Mouse (Mus musculus): Measurements from ENCODE around the gene Tmem158. TPM values are rescaled to one million over a fixed set of nuclear protein-coding genes. Genes with fewer than 3 reads are reported as not detected.

Gene Tmem158
- polyA plus RNA-seq, 1 experiment, result 2.1 TPM

DNA sequence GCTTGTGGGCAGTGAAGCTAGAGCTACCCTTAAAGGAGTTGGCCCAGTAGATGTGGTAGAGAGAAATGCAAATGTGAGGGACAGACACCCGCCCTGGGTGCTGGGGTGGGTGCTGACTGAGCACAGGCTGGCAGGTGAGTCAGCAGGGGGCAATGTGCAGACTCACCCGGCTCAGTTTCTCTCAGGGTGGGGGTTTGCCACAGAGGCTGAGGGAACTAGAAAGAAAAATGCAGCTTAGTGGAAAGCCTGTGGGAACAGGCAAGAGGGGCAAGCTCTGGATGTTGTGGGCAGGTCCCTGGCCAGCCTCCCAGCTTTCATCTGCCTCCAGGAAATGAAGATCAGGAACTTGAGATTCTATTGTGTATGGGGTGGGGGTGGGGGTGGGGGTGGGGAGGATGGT is 22.8 kb downstream of the Tmem158 start:
- TF ChIP-seq CTCF (IDR thresholded peaks at IDR 0.05; ENCODE audit: borderline replicate concordance, insufficient read depth, low read length) (no peak), POLR2A (IDR thresholded peaks at IDR 0.05; ENCODE audit: low read depth, low read length) (no peak)
- H3K27ac ChIP-seq (ENCODE audit: insufficient read depth, low read length), result peak overlapping the region; percentile 50
- H3K4me3 ChIP-seq (ENCODE audit: insufficient read depth, low read length), result no peak overlapping the region
- H3K4me1 ChIP-seq (ENCODE audit: control insufficient read depth, insufficient read depth, low read length), result peaks cover 10% of the 10 kb centered on the region; the same call in 1 of the 2 replicates

DNA sequence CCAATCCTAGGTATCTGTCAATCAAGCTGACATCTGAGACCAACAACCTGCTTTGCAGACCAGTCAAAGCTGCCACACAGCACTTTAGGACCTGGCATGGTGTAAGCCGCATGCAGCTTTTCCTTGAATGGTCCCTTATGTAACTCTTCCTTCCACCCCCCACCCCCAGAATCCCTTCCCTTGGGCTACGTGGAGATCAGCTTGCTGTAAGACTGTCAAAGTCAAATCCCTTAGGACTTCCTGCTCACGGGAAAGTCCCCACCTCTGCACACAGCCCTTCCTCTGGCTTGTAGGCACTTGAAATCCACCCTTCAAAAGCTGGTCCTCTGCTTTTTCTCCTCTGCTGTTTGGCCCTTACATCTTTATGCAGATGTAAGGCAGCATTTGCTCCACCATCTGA is 24.9 kb downstream of the Tmem158 start:
- Histone ChIP-seq H3K4me3 (ENCODE audit: insufficient read depth, low read length) (no peak overlapping the region), H3K27ac (ENCODE audit: insufficient read depth, low read length) (no peak overlapping the region), H3K4me1 (ENCODE audit: control insufficient read depth, insufficient read depth, low read length) (peaks cover 10% of the 10 kb centered on the region; the same call in 1 of the 2 replicates)
- TF ChIP-seq POLR2A (IDR thresholded peaks at IDR 0.05; ENCODE audit: low read depth, low read length) (no peak), CTCF (IDR thresholded peaks at IDR 0.05; ENCODE audit: borderline replicate concordance, insufficient read depth, low read length) (no peak)

DNA sequence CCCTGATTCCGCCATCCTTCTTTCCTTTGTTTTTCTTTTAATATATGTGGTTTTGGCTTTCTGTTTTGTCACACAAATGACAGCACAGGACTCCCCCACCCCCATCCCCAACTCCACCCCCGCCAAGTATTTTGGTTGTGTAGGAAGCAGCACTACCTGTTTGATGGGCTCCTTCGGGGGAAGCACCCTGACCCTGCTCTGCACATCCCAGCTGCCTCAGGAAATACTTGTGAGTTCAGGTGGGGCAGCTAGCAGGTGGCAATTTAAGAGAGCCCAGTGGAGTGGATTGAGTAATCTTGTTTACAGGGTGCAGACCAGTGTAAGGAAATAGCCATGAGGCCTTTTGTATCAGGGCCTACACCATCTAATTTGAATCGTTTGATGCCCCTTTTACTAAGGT is 30.7 kb downstream of the Tmem158 start:
- TF ChIP-seq CTCF (IDR thresholded peaks at IDR 0.05; ENCODE audit: borderline replicate concordance, insufficient read depth, low read length), result no peak
- TF ChIP-seq POLR2A (IDR thresholded peaks at IDR 0.05; ENCODE audit: low read depth, low read length), result no peak
- H3K4me1 ChIP-seq (ENCODE audit: control insufficient read depth, insufficient read depth, low read length), result no peaks in the 10 kb centered on the region
- H3K4me3 ChIP-seq (ENCODE audit: insufficient read depth, low read length), result no peak overlapping the region
- no peak overlapping the region for H3K27ac ChIP-seq (ENCODE audit: insufficient read depth, low read length)

DNA sequence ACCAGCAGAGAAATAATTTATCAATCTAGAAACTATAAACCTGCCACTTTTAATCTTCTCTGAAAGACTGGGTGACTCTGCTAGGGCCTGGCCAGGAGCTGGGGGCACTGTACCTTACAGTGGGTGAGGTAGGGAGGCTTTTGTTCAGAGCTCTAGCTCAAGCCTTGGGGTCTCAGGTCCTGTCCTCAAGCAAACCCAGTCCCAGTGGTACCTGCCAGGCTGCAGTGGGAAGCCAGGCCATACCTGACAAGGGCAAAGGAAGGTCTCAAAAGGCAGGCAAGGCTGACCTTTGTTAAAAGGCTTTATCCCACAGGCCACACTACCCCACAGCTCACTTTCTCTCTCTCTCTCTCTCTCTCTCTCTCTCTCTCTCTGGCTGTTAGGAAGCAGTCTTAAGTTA is 31.9 kb downstream of the Tmem158 start:
- H3K4me1 ChIP-seq (ENCODE audit: control insufficient read depth, insufficient read depth, low read length), result no peaks in the 10 kb centered on the region
- no peak overlapping the region for H3K27ac ChIP-seq (ENCODE audit: insufficient read depth, low read length)
- TF ChIP-seq POLR2A (IDR thresholded peaks at IDR 0.05; ENCODE audit: low read depth, low read length) (no peak), CTCF (IDR thresholded peaks at IDR 0.05; ENCODE audit: borderline replicate concordance, insufficient read depth, low read length) (no peak)
- H3K4me3 ChIP-seq (ENCODE audit: insufficient read depth, low read length), result no peak overlapping the region

DNA sequence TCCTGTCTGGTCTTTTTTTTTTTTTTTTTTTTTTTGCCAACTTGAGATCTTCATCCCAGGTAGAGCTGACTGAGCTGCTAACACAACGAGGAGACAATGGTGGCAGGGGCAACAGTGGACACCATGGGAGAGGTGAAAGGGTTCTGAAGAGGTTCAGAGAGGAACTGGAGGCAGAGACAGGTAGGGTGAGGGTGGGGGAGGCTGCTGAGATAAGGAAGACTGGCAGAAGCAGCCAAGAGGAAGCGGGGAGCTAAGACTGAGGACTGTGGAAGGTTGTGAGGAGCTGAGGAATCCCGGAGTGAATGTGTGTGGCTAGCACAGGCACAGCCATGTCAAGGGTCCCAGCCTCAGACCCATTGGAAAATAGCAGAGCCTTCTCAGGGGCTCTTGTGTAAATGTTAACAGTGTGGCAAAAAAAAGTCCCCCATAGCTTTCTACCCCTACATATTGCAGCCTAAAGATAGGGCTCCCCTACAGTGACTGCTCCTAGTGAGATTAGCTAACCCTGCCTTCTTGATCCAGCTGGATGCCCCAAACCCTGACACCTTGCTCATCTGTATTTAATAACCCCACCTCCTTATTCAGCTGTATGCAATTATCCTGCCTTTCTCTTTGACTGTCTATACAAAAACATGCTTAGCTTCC is 33.3 kb downstream of the Tmem158 start:
- TF ChIP-seq CTCF (IDR thresholded peaks at IDR 0.05; ENCODE audit: borderline replicate concordance, insufficient read depth, low read length) (no peak), POLR2A (IDR thresholded peaks at IDR 0.05; ENCODE audit: low read depth, low read length) (no peak)
- Histone ChIP-seq H3K27ac (ENCODE audit: insufficient read depth, low read length) (no peak overlapping the region), H3K4me1 (ENCODE audit: control insufficient read depth, insufficient read depth, low read length) (no peaks in the 10 kb centered on the region), H3K4me3 (ENCODE audit: insufficient read depth, low read length) (no peak overlapping the region)

DNA sequence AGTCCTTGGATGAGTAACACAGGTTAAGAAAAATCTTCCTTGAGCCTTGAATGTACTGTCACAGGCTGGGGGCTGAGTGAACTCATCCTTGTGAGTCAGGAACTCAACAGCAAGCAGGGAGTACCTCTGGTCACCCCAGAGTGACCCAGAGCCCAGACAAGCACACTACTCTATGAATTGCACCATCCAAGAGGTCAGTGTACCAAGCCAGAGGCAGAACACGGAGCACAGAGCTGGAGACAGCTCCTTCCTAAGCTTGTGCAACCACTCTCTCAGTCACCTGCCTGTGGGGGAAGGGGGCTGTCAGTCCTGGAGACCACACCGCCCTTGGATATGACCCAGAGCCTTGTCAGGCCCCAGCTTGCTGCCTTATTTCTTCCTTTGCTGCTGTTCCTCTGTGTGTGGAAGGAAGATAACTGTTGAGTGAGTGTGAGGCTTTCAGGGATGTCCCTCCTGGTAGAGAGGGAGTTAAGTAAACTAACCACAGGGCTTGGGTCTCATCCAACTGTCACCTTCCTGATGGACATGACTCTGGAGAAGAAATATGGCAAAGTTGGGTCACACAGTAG is 35.6 kb downstream of the Tmem158 start:
- Histone ChIP-seq H3K4me1 (ENCODE audit: control insufficient read depth, insufficient read depth, low read length) (no peaks in the 10 kb centered on the region), H3K4me3 (ENCODE audit: insufficient read depth, low read length) (no peak overlapping the region), H3K27ac (ENCODE audit: insufficient read depth, low read length) (no peak overlapping the region)
- TF ChIP-seq CTCF (IDR thresholded peaks at IDR 0.05; ENCODE audit: borderline replicate concordance, insufficient read depth, low read length) (no peak), POLR2A (IDR thresholded peaks at IDR 0.05; ENCODE audit: low read depth, low read length) (no peak)

DNA sequence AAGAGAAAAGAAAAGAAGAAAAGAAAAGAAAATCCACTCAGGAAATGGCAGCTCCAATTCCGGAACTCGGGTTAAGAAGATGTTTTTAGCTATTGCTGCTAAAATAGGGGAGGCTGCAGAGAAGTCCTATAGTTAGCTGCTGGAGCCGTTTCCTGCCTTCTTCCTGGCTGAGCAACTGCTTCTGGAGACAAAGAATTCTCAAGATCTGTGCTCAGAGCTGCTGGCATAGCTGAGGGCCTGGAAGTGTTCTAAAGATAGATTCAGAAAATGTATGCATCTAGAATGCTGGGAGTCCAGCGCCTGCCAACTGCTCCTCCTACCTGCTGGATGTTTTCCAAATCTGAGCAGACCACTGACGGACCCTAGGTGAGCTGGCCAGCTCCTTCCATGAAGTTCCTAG is 40.7 kb downstream of the Tmem158 start:
- no peaks in the 10 kb centered on the region for H3K4me1 ChIP-seq (ENCODE audit: control insufficient read depth, insufficient read depth, low read length)
- TF ChIP-seq POLR2A (IDR thresholded peaks at IDR 0.05; ENCODE audit: low read depth, low read length) (no peak), CTCF (IDR thresholded peaks at IDR 0.05; ENCODE audit: borderline replicate concordance, insufficient read depth, low read length) (no peak)
- H3K4me3 ChIP-seq (ENCODE audit: insufficient read depth, low read length), result no peak overlapping the region
- H3K27ac ChIP-seq (ENCODE audit: insufficient read depth, low read length), result no peak overlapping the region

DNA sequence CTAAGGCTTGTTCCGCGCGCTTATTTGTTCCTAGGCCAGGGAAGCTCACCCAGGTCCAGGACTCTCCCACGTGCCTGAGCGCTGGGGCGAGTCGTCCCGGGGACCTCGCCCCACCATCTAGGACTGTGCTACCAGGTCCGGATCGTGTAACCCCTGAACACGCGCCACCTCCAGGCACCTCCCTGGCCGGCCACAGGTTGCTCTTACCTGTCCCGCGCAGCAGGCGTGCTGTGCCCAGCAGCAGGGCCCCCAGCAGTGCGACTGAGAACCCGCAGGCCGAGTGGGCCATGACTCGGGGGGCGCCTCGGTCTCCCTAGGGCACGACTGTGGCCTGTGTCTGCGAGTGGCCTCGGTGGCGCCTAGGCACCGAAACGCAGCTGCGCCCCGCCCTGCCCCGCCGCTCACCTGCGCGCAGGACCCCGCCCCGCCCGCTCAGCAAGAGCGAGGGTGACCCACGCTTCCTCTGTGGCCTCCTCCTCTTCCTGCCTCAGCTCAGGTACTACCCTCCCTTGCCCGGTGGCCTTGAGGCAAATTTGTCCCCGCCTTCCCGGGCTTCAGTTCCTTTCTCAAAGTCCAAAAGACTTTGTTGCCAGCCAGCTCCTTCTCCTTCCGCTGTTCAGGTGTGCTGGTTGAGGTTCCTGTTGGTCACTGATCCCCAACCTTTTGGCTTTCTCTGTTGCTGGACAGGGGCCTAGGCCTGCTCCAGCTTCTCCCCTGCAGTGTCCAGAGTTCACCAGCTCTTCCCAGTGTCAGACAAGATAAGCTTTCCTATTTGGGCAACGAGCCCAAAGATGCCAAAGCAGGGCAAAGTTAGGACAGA is 44.7 kb downstream of the Tmem158 start, which contains the start of gene Cdcp1:
Gene Cdcp1 (minus strand): TSS at position 418 of the 820 bp plus-strand sequence.
- H3K4me3 ChIP-seq (ENCODE audit: insufficient read depth, low read length), result no peak within 1 kb of the TSS
- TF ChIP-seq CTCF (IDR thresholded peaks at IDR 0.05; ENCODE audit: borderline replicate concordance, insufficient read depth, low read length) (no peak), POLR2A (IDR thresholded peaks at IDR 0.05; ENCODE audit: low read depth, low read length) (no peak)
- no peak within 1 kb of the TSS for H3K27ac ChIP-seq (ENCODE audit: insufficient read depth, low read length)
- H3K4me1 ChIP-seq (ENCODE audit: control insufficient read depth, insufficient read depth, low read length), result peaks cover 4% of the 10 kb centered on the region; the same call in 1 of the 2 replicates

DNA sequence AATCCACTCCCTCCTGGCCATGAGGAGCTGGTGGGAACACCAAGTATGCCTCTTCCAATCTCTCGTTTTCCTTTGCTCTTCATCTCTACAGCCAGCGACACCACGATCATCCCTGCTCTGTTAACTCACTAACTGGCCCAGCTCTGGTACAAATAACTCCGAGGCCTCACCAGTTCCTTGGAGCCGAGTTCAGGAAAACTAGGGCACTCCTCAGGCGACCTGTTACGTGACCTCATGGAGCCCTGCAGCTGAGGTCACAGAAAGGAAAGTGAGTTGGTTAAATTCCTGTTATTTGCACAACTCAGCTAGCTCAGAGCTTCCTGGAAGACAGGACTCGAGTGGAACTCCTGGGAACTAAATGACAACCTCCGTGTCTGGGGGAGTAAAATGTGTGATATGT is 47.2 kb downstream of the Tmem158 start:
- no peak overlapping the region for H3K4me3 ChIP-seq (ENCODE audit: insufficient read depth, low read length)
- peaks cover 4% of the 10 kb centered on the region; the same call in 1 of the 2 replicates for H3K4me1 ChIP-seq (ENCODE audit: control insufficient read depth, insufficient read depth, low read length)
- H3K27ac ChIP-seq (ENCODE audit: insufficient read depth, low read length), result no peak overlapping the region
- TF ChIP-seq CTCF (IDR thresholded peaks at IDR 0.05; ENCODE audit: borderline replicate concordance, insufficient read depth, low read length), result no peak
- no peak for TF ChIP-seq POLR2A (IDR thresholded peaks at IDR 0.05; ENCODE audit: low read depth, low read length)

Other genes with a start within 250 kb of the Tmem158 start
- 4.1 and 4.4 TPM in 2 replicates for gene Tmem42, start 239.4 kb downstream of the Tmem158 start, polyA plus RNA-seq (2011; ENCODE audit: insufficient read length, low read depth, missing spikeins)
- gene Tgm4, start 226.0 kb downstream of the Tmem158 start, polyA plus RNA-seq (2011; ENCODE audit: insufficient read length, low read depth, missing spikeins), result not detected in 2 replicates
- gene Zdhhc3, start 147.6 kb downstream of the Tmem158 start, polyA plus RNA-seq (2011; ENCODE audit: insufficient read length, low read depth, missing spikeins), result 88.0 and 92.1 TPM in 2 replicates
- gene Exosc7, start 147.5 kb downstream of the Tmem158 start, polyA plus RNA-seq (2011; ENCODE audit: insufficient read length, low read depth, missing spikeins), result 28.9 and 38.1 TPM in 2 replicates
- not detected in 2 replicates for gene Clec3b, start 109.8 kb downstream of the Tmem158 start, polyA plus RNA-seq (2011; ENCODE audit: insufficient read length, low read depth, missing spikeins)
- gene Cdcp1, start 44.7 kb downstream of the Tmem158 start, polyA plus RNA-seq (2011; ENCODE audit: insufficient read length, low read depth, missing spikeins), result not detected in 2 replicates
- 8,859 and 9,134 TPM in 2 replicates for gene Lars2, start 106.2 kb upstream of the Tmem158 start, polyA plus RNA-seq (2011; ENCODE audit: insufficient read length, low read depth, missing spikeins)
- 29.1 and 29.7 TPM in 2 replicates for gene Limd1, start 217.9 kb upstream of the Tmem158 start, polyA plus RNA-seq (2011; ENCODE audit: insufficient read length, low read depth, missing spikeins)